Mouse (Mus musculus) kidney, postnatal 4 days (tissue): ENCODE results near the gene Utp14b.

ENCODE experiments used
- DNase-seq, 2 experiments: peaks; one replicate each; pipeline ENCODE4 v3.0.0; 2021; ENCODE audit warnings: mixed read lengths in 2 of 2

Gene Utp14b

DNA sequence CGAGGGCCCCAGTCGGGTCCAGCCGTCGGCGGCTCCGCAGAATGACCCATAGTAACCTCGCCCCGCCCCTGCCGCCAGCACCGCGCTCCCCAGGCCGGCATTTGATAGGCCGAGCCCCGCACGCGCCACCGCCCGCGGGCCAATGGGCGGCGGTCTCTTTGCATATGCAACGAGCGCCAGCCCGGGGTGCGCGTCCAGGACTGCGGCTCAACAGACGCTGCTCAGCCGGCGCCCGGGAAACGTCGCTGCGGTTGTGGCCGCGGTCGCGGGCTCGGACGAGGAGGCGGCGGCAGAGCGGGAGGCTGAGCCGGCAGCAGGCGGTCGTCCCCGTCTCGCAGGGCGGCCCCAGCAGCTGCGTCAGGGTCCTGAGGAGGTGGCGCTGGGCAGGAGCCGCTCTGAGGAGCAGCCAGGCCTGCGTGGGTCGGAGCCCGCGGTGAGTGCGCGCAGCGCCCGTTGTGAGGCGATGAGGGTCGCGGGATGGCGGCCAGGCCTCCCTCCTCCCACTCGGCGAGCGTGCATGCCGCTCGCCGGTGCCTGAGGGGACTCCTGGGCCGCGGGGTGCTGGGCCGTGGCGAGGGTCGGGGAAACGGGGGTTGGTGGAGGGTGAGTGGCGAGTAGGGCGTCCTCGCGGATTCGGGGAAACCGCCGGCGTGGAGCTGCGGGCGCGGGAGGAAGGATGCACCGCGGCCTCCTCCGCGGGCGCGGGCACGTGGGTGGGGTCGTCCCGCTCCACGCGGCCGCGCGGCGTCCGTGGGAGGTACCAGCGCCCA lies at the start of gene Utp14b, which contains the start of gene Acsl3:
Gene Utp14b, plus strand, starts transcription at position 368 of the 770 bp plus-strand sequence.
Gene Acsl3, plus strand, starts transcription at position 155 of the 770 bp plus-strand sequence.
- DNase-seq = peak; percentile 97 to 99

DNA sequence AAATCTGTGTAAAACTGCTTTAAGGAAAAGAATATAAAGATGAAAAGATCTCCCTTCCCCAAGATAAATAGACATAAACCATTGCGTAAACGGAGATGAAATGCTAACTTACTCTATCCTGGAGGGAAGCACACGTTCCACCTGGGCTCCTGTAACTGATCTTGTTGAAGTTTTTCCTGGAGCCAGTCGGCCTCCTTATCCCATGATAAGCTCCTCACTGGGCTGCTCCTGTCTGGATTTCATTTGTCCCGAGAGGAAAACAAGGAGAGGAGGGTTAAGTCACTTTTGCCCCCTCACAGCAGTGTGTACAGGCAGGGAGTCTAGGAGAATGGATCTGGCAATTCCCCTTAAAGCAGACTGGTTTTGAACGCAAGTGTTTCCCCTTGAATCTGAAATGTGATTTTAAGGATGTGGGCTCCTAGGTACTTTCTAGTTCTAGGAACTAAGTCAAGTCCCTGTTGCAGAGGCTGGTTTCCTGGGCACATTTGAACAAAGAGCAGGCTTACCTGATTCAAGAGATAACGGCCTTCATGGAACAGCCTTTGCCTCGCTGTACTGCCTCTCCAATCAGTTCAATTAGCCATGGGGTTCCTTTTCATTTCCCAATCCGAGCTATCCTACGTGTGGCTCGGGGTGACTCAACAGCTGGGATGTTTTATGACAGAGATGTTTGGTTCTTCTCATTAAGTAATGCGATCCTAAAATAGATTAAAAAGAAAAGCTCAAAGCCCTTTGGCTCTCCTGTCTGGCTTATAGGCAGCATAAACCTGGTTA lies 48.5 kb upstream of the Utp14b start:
- DNase-seq = no peak

DNA sequence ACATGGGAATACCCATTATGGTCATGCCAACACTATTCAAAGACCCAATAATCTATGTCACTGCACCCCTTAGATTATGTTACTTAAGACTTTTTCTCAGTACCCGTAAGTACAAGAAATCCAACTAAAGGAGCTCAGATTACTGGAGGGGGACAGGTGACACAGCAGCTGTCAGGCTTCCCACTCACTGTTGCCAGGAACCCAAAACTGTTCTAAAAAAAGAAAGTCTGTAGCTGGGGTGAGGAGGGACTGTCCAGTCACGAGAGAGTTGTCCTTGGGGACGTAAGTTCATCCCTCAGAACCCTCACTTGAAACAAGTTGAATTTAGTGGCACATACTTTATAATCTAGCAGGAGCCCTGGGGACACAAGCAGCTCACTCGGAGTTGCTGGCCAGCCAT lies 46.8 kb upstream of the Utp14b start:
- DNase-seq = no peak

DNA sequence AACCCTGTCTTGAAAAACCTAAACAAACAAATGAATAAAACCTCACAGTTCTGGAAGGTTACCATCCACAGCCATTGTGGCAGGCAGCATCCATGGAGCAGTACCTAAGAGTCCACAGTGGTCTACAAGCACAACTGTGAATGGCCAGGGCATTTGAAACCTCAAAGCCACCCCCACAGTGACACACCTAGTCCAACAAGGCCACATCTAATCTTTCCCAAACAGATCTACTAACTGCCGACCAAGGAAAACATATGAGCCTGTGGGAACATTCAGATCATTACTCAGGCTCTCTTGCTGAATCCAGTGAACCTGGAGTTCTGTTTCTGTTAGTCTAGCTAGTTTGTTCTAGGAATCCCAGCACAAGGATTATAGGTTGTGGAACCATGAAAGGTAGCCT lies 44.9 kb upstream of the Utp14b start:
- DNase-seq = no peak

DNA sequence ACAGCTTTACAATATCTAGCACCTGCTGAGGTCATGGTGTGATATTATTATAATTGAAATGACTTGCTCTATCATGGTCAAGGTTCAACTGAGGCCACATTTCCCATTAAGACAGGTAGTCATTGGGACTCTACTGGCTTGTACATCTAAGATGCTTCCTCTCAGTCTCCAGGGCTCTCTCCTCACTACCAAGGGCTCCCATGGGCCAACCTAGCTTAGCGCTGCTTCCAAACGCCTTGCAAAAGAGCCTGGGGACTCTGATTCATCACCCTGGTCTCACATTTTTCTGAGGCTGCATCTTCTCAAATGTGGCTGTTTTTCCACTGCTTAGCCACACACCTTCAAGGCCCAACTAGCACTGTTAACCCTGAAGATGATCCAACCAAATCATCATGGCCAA lies 33.5 kb upstream of the Utp14b start:
- no peak for DNase-seq

DNA sequence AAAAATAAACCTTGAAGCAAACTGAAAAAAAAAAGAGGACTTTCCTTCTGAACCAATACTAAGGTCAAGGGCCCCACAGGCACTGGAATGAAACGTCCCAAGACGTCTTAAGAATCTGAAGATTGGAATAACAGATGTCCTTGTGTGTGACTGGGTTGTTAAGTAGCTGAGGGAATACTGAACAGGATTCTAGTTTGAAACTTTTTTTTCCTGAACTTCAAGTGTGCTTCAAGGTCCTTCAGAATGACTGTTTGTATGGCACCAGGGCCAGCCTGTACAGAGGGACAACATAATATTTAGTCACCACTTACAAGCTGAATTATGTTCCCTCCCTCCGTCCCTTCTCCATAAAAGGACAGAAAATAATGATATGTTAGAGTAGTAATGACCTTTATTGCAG lies 23.4 kb upstream of the Utp14b start:
- DNase-seq = no peak

DNA sequence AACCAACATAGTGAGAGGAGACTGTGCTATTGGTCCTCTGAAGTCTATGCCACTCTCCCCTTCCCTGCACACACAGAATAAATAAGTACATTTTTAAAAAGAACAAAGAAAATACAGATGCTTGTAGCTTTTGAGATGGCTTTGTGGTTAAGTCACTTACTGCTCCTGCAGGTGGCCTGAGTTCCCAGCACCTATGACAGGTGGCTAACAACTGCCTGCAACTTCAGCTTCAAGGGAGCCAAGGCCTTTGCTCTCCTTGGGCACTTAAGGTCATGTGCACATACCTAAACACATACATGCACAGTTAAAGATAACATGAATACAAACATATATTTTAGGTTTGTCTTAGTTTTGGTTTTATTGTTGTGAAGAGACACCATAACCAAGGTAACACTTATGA lies 17.0 kb upstream of the Utp14b start:
- DNase-seq = no peak

DNA sequence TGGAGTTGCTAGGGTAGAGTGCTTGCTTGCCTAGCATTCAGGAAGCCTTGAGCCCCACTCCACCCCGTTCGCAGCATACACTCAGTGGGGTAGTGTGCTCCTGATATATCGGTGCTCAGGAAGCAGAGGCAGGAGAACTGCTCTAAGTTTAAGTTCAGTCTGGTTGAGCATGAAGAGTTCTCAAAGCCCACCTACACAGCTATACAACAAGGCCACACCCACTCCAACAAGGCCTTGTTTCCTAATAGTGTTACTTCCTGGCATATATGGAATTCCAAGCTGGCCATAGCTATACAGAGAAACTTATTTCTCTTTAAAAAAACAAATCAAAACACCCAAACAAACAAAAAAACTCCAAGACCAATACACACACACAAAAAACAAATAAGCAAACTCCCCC lies 16.0 kb upstream of the Utp14b start:
- DNase-seq = no peak

DNA sequence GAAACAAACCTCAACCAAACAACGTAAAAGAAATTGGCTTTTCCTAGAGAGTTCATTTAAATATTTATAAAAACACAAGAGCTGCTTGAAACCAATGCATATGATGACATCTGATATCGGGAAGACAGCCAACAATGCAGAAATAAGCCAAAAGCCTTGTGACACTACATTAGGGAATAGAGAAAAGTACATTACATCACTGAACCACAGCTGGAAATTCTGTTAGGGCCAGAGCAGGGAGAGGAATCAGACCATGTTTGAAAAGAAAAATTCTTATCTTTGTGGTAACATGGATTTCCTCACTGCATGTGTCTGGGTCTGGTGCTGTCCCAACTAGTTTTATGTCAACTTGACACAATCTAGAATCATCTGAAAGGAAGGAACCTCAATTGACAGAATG lies 15.6 kb upstream of the Utp14b start:
- DNase-seq = no peak

DNA sequence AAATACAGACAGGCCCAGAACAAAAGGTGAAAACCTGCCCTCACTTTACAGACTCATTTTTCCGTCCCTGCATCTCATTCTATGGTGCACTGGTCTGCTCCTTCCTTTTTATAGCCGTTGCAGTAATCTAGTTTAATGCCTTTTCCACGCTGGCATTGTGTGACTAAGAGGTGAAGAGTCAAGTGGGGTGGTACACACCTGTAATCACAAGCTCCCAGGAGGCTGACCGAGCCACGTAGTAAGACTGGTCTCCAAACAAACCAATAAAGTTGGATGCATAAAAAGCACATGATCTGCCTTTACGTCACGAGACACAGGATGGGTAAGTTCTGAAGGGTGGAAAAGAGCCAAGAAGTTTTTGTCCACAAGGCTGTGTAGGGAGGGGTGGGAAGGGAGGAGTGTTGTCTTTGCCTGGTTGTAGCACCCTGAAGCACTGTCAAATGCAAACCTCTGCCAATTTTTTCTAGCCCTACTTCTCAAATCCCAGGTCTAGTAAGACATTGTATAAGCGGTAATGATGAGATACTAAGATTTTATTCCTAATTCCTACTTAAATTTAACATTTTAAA lies 10.4 kb upstream of the Utp14b start:
- no peak for DNase-seq

DNA sequence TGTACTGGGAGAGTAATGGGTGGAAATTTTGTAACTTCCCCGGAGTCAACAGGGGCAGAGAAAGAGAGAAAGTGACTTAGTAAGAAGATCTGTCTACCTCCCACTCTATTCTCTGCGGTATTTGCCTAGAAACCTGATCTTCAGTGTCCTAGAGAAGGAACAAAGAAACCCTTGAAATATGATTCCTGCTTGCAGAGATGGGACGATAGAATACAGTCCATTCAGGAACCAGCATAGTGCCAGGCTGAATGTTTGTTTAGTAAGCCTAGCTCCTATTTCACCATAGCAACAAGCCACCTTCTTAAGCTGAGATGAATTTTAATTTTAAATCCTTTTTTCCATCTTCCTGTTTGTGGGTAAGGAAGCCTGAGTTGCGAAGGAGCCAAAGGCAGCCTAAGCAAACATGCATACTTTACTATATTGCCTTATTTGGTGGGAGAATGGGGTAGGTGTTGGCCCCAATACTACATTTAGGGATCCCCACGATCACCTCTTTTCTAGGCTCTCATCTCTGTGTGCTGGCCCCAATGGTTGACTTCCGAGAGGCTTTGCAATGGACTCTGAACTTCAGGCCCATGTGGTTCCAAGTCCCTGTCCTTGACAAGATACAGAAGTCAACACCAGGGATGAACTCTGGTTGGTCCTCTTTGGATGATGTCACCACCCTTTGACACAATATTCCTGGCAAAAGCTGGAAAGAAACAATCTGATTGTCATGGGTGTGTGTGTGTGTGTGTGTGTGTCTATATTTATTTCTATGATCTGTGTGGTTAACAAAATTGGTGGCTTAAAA lies 8.4 kb upstream of the Utp14b start:
- DNase-seq = no peak

DNA sequence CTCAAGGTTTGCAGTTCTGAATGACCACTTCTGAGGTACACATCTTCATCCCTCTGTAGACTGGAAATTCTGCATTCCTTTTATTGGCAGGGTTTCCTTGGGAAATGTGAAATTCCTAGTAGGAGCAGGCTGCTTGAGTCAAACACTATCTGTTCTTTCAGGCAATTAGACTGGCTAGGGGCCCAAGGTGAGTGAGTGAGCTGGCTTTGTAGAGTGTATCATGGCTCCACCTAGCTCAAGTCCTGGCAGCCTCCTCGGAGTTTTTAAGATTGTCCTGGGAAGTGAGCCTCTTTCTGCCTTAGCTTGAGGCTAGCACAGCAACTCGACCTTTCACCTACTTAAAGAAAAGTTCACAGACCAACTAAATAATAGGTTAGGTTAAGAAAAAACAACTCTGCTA lies 1.4 kb upstream of the Utp14b start:
- peak; percentile 8 to 33 for DNase-seq

DNA sequence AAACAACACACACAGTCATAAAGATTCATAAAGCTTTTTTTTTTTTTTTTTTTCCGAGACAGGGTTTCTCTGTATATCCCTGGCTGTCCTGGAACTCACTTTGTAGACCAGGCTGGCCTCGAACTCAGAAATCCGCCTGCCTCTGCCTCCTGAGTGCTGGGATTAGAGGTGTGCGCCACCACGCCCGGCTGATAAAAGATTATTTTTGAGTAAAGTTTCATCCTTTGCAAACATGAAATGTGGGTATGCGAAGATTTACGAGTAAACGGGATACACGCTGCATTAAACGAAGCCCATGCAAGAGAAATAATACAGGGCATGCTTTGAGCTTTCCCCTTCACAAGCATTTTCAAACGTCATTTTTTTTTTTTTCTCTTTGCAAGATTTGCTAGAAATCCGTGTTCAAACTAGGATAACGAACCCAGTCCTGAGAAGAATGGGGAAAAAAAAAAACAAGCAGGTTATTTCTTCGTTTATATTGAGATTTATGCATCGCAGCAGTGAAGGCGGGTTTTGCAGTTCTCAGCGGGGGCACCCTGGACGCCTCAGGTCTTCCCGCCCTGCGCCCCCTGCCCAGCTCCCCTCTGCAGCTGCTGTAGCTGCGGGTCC lies 713 bp upstream of the Utp14b start:
- no peak for DNase-seq

DNA sequence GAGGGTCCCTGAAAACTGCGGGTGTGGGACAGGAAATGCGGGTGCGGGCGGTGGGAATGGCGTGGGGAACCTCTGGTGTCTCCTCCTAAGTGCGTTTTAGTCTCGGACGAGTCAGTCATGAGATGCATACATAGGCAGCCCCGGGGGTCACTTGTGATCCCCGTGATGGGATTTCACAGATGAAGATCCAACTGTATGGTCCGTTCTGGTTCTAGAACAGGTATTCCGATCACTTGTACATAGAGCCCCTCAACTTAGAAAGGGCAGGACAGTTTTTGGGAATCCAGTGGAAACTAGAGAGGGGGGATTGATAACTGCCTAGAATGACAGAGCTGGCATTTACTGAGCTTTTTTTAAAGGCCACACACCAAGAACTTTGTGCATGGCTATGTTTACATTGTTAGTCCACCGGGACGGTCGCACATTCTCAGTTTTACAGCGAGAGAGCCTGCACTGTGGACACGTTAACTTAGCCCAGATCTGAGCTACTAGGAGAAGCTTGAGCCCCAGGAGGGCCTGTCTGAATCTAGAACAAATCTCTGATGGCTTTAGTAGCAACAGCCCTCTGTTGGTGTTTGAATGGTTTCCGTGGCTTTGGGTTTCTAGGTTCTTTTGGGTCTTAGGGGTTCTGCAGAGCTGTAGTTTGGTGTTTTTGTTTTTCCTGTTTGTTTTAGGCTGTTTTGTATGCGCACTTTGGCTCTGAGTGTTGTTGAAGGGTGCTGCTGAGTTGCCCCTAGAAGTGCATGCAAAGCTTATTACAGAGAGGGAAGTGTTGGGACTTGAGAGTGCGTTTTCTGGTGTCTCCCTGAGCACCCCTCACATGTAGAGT lies 817 bp downstream of the Utp14b start:
- DNase-seq = peak; percentile 21 to 47

DNA sequence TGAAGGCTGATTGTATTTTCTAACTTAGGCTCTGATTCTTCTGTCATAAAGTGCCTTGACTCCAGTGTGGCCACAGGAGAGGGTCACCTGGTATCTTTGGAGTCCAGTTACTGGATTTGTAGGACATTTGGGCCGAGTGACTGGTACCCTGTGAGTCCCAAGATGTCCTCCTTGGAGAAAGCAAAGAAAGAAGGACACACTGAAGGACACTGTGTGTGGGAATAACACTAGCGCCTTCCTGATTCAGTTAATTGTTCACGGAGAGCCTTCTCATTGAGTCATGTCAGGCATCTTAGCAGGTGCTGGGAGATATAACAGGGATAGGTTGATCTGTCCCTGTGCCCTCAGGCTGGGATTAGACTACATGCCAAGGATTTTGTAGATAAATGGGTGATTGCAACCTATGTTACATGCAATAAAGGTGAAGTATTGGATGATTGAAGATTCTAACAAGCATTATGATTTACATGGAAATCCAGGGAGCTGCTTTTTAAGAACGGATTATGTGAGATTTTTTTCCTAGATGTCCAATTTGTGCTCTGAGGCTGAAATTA lies 1.5 kb downstream of the Utp14b start:
- DNase-seq = no peak

DNA sequence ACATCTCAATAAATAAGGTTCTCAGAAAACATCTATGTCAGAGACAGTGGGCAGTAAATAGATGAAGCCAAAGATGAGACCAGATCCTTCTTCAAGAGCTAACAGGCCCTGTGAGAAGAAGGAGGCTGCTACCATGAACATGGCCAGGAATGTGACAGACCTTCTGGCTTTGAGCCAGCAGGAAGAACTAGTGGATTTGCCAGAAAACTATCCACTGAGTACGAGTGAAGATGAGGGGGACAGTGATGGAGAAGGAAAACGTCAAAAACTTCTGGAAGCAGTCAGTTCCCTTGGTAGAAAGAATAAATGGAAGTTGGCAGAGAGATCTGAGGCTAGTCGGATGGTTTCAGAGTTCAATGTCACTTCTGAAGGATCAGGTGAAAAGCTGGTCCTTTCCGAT lies 6.5 kb downstream of the Utp14b start:
- no peak for DNase-seq

DNA sequence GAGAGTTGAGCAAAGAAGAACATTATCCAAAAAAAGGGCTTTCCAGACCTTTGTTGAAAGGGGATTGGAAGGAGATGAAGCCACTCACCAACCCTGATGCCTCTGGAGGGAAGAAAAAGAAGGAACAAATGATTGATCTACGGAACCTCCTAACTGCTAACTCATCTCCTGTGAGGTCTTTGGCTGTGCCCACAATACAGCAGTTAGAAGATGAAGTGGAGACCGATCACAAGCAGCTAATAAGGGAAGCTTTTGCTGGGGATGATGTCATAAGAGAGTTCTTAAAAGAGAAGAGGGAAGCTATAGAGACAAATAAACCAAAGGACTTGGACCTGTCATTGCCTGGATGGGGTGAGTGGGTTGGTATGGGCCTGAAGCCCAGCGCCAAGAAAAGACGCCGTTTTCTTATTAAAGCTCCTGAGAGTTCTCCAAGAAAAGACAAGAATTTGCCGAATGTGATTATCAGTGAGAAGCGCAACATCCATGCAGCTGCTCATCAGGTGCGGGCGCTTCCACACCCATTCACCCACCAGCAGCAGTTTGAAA lies 8.2 kb downstream of the Utp14b start:
- DNase-seq = no peak

DNA sequence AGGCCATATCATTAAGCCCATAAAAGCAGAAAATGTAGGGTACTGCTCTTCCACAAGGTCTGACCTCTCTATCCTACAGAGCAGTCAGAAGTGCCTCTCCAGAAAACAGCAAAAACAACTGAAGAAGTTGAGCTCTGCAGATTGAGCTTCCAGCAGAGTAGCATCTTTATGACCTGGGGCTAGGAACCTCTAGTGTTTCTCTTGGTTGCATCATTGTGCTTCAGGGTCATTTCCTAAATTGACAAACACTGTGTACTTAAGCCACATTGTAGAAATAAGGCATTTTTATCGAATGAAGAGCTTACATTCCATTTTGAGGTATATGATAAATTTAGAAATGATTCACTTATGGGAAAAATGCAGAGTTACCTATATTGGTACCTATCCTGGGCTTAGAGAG lies 8.7 kb downstream of the Utp14b start:
- no peak for DNase-seq

DNA sequence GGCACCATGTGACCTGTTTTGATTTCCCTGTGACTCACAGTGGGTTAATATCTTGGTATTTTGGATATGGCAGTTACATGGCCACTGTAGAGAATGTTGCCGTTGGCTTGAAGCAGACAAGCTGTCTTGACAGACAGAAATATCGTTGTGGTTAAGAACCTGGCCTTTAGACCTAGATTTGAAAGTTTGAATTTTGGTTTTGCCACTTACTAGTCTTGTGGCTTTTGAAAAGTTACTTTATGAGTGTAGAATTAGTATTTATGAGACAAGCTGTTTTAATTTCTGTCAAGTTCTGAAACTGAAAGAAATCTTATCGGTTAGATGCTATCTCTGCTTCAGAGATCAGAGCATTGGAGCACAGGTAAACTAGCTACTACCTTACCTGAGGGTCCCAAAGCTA lies 24.5 kb downstream of the Utp14b start:
- DNase-seq = no peak

DNA sequence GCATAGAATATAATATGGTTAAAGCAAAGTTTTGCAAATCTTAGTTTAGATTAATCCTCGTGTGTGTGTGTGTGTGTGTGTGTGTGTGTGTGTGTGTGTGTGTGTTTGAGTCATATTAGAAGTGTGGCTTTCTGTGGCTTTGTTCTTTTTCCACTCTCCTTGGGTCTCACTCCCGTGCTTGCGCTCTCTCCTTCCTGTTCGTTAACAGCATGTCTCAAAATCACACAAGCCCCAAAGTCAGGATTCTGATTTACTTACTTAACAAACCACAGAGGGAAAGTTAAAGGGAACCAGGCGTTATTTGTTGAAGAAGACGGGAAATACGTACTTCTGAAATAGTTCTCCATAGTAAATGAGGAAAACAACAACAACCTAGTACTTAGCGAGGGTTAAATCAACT lies 26.3 kb downstream of the Utp14b start:
- no peak for DNase-seq

DNA sequence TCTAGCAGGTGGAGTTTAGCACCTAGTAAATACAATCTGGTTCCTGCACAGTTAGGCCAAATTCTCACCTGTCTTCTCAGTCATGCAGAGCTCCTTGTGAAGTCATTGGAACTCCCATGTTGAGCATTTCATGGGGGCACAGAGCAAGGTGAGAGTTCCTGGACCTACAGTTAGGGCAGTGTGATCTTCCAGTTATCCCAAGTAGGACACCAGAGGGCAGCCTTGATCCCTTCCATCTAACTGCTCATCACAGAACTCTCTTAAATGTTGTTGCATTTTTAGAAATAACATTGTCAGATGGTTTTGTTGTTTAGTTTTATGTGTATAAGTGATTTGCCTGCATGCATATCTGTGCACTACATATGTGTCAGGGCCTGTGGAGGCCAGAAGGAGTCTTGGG lies 29.0 kb downstream of the Utp14b start:
- peak; percentile 28 to 32 for DNase-seq
